Mouse (Mus musculus) hindbrain, postnatal 0 days (tissue): ENCODE data around the gene Ago4. TPM values are rescaled to one million over a fixed set of nuclear protein-coding genes. Genes with fewer than 3 reads are reported as not detected.

Source experiments
- ATAC-seq: fragments of 200-750 bp; cut with Nextera tagmentation; 2 replicates; pipeline ENCODE4 v1.8.0; 2017; ENCODE audit warnings: mild to moderate bottlenecking, moderate TSS enrichment, moderate library complexity
- DNase-seq: peaks from one replicate; pipeline ENCODE4 v3.0.0-alpha.2; 2015; ENCODE audit warnings: low spot score
- H3K27ac ChIP-seq: fragments of 300-500 bp; sonication (generic); 2 replicates; pipeline ENCODE4 v1.5.1; 2014; ENCODE audit warnings: mild to moderate bottlenecking
- H3K27me3 ChIP-seq: fragments of 300-500 bp; sonication (generic); 2 replicates; pipeline ENCODE4 v1.6.1; 2014; ENCODE audit warnings: low read length, mixed read lengths; ENCODE audit not compliant: insufficient read depth
- H3K36me3 ChIP-seq: fragments of 300-500 bp; sonication (generic); 2 replicates; pipeline ENCODE4 v1.6.1; 2014; ENCODE audit warnings: low read length, mixed read lengths; ENCODE audit not compliant: insufficient read depth
- H3K4me1 ChIP-seq: fragments of 300-500 bp; sonication (generic); 2 replicates; pipeline ENCODE4 v1.6.1; 2014; ENCODE audit warnings: antibody characterized with exemption, low read length, mixed read lengths; ENCODE audit not compliant: insufficient read depth
- H3K4me2 ChIP-seq: fragments of 300-500 bp; sonication (generic); 2 replicates; pipeline ENCODE4 v1.6.1; 2014; ENCODE audit warnings: low read depth, mild to moderate bottlenecking, low read length, moderate library complexity, mixed read lengths
- H3K4me3 ChIP-seq: fragments of 300-500 bp; sonication (generic); 2 replicates; pipeline ENCODE4 v1.5.1; 2014; ENCODE audit warnings: low read length
- H3K9ac ChIP-seq: fragments of 300-500 bp; sonication (generic); replicated peaks from 2 replicates; pipeline ENCODE4 v1.6.1; 2014; ENCODE audit warnings: mild to moderate bottlenecking, low read length, moderate library complexity, mixed read lengths
- H3K9me3 ChIP-seq: fragments of 300-500 bp; sonication (generic); 2 replicates; pipeline ENCODE4 v1.6.1; 2016; ENCODE audit warnings: low read length, mixed read lengths
- CTCF ChIP-seq: IDR thresholded peaks from 2 replicates; pipeline ENCODE4 v1.5.1; 2016; ENCODE audit warnings: antibody characterized with exemption, control low read depth, low read depth
- WGBS: fragments of 180-500 bp; shearing (Covaris S2); extraction: QIAGEN DNeasy Blood & Tissue Kit; methylation state at CpG from one replicate; pipeline ENCODE4 v1.1.7; 2014; 5-methylcytosine and 5-hydroxymethylcytosine counted together
- polyA plus RNA-seq: library from polyadenylated mRNA; unstranded; fragments of >200 nt; fragmentation: Nextera tagmentation; extraction: Ambion mirVana; gene quantifications from 2 replicates; pipeline ENCODE4 v1.2.1, GENCODE M21; 2015
- total RNA-seq: library from RNA; depleted of rRNA; stranded (reverse); fragments of >200 nt; gene quantifications from 2 replicates; pipeline ENCODE4 v1.2.3, GENCODE M21; 2014

Ago4 gene
- total and polyA plus RNA-seq, 2 experiments from 2014 or later: 3.4 to 6.7 TPM

DNA sequence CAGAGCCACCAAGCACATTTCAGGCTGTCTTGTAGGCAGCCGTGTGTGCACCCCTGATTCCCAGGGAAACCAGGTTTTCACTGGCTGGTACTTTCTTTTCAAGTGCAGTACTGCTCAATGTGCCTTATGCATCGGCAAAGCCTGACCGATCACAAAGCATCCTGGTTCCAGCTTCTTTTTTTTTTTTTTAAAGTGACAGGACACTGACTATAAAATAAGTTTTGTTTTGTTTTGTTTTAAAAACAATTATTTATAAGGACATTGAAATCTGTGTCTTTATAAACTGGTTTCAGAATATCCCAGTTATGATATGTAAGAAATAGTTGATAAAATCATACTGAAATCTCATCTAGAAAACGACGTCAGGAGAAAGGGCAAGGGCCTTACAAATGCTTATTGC is 41.3 kb downstream of the Ago4 start:
- WGBS: 46% methylated on average over 5 of the region's 5 CpGs
- DNase-seq: no peak
- no peak for ATAC-seq
- H3K9ac ChIP-seq: no peak overlapping the region
- H3K4me1 ChIP-seq: no peaks in the 10 kb centered on the region
- H3K27me3 ChIP-seq: no peaks in the 10 kb centered on the region
- peaks cover 11% of the 10 kb centered on the region; the same call in 1 of the 2 replicates for H3K36me3 ChIP-seq
- no peak overlapping the region for H3K27ac ChIP-seq
- no peak for TF ChIP-seq CTCF
- no peak overlapping the region for H3K4me2 ChIP-seq
- no peaks in the 10 kb centered on the region for H3K9me3 ChIP-seq
- H3K4me3 ChIP-seq: no peak overlapping the region

DNA sequence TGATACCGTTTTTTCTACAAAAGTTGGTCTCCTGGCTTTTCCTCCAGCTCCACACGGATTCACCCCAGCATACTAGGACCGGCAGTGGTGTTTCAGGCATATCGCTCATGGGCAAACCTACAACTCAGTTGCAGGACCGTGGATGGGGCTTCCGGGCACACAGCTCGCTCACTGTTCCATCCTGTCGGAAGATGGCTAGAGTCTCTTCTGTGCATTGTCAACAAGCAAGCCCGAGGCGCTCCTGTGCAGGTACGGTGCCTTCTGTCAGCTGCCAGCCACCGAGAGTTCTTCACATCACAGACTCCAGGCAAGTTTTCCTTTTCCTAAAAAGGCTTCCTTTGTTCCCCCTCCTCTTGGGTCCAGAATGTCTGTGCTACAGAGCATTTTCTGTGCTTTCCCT is 42.5 kb downstream of the Ago4 start:
- no peaks in the 10 kb centered on the region for H3K27me3 ChIP-seq
- H3K36me3 ChIP-seq: peaks cover 11% of the 10 kb centered on the region; the same call in 1 of the 2 replicates
- ATAC-seq (no peak), DNase-seq (no peak)
- TF ChIP-seq CTCF: no peak
- H3K4me3 ChIP-seq: no peak overlapping the region
- H3K4me1 ChIP-seq: no peaks in the 10 kb centered on the region
- no peak overlapping the region for H3K27ac ChIP-seq
- 80% methylated on average over 12 of the region's 12 CpGs for WGBS
- H3K9me3 ChIP-seq: no peaks in the 10 kb centered on the region
- H3K9ac ChIP-seq: no peak overlapping the region
- H3K4me2 ChIP-seq: no peak overlapping the region

DNA sequence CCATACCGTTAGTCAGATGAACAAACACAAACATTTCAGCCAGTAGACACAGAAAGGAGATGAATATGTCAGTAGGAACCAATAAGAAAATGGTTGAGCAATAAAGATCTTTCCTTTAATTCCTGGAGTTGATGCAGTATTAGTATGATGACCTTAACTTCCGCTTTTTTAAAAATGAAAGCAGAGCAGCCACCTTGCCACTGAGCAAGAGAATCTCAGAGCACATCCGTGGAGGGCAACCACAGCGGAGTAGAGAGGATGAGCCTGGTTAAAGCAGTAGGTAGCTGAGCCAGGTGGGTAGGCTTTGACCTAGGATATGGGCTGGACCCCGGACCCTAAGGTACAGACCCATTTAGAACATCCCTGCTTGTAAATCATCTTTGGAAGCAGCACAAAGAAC is 43.5 kb downstream of the Ago4 start:
- Histone ChIP-seq H3K9ac (no peak overlapping the region), H3K9me3 (no peaks in the 10 kb centered on the region), H3K4me3 (no peak overlapping the region), H3K4me2 (no peak overlapping the region), H3K4me1 (no peaks in the 10 kb centered on the region), H3K27me3 (no peaks in the 10 kb centered on the region), H3K36me3 (peaks cover 11% of the 10 kb centered on the region; the same call in 1 of the 2 replicates), H3K27ac (no peak overlapping the region)
- ATAC-seq (no peak), DNase-seq (no peak)
- TF ChIP-seq CTCF: no peak
- WGBS: 89% methylated on average over 5 of the region's 5 CpGs

DNA sequence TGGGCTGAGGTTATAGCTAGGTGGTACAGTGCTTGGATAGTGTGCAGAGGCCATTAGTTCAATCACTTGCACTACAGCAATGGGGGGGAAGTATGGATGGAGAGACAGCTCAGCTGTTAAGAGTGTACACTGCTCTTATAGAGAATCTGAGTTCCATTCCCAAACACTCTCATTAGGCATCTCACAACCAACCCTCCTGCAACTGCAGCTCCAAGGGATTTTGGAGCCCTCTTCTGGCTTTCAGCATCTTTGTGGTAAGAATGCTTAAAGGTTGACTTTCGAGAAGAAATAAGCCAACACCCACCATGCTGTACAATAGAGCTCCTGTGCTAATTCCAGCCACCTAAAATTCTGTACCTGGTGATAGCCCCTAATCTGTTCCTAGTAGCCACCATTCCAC is 47.1 kb downstream of the Ago4 start:
- WGBS: 77% methylated on average over 1 of the region's 1 CpGs
- ATAC-seq: no peak
- H3K4me3 ChIP-seq: no peak overlapping the region
- H3K4me2 ChIP-seq: no peak overlapping the region
- H3K4me1 ChIP-seq: no peaks in the 10 kb centered on the region
- peaks cover 6% of the 10 kb centered on the region; the same call in 1 of the 2 replicates for H3K36me3 ChIP-seq
- no peak for DNase-seq
- no peaks in the 10 kb centered on the region for H3K9me3 ChIP-seq
- no peak overlapping the region for H3K27ac ChIP-seq
- H3K27me3 ChIP-seq: no peaks in the 10 kb centered on the region
- H3K9ac ChIP-seq: no peak overlapping the region
- no peak for TF ChIP-seq CTCF

DNA sequence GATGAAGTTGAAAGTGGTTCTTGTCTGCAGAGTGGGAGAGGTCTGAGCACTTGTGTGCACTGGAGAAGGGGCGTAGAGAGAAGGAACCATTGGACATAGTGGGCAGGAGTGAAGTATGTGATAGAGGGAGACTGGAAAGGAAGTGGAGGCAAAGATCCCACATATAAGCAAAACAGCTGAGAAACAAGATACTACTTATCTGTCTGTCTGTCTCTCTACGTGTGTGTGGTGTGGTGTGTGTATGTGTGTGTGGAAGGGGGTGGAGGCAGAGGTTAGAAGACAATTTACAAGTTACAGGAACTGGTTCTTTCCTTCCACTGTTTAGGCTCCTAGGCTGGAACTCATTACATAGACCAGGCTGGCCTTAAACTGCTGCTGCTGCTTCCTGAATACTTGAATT is 48.2 kb downstream of the Ago4 start:
- Histone ChIP-seq H3K27ac (no peak overlapping the region), H3K36me3 (no peaks in the 10 kb centered on the region), H3K27me3 (no peaks in the 10 kb centered on the region), H3K4me3 (no peak overlapping the region), H3K4me2 (no peak overlapping the region), H3K9me3 (no peaks in the 10 kb centered on the region), H3K9ac (no peak overlapping the region), H3K4me1 (no peaks in the 10 kb centered on the region)
- no peak for ATAC-seq
- WGBS: 91% methylated on average over 2 of the region's 2 CpGs
- no peak for TF ChIP-seq CTCF
- no peak for DNase-seq

DNA sequence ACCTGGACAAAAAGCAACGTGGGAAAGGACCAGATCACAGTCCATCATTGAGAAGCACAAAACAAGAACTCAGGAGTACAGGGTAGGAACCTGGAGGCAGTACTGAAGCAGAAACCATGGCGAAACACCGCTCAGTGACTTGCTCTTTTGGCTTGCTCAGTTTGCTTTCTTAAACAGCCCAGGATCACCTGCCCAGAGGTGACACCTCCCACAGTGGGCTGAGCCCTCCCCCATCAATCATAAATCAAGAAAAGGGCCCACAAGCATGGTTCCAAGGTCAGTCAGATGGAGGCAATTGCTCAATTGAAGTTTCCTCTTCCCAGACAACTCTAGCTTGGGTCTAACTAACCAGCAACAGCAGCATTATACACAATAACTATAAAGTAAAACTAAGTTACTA is 49.4 kb downstream of the Ago4 start:
- no peak for TF ChIP-seq CTCF
- ATAC-seq (no peak), DNase-seq (no peak)
- Histone ChIP-seq H3K4me3 (no peak overlapping the region), H3K9me3 (no peaks in the 10 kb centered on the region), H3K9ac (no peak overlapping the region), H3K4me2 (no peak overlapping the region), H3K27ac (no peak overlapping the region), H3K4me1 (no peaks in the 10 kb centered on the region), H3K36me3 (no peaks in the 10 kb centered on the region), H3K27me3 (no peaks in the 10 kb centered on the region)
- WGBS: 76% methylated on average over 3 of the region's 3 CpGs

DNA sequence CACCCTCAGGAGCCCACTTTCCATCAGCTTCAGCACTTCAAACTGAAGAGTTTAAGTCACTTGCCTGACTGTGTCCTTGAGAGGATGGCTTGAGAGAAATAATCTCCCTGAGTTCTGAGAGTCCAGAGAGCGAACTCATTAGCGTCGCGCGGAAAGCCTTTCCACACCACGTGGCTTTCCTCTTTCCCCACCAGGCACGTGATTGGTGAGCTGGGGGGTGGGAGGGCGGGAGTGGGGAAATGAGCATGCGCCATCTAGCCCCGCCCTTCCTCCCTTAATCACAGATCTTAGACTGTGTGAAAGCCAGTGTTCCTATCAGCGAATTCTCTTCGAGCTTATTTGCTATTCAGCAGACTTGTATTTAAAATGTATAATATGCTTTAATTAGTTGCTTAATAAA is 50.3 kb downstream of the Ago4 start:
- Histone ChIP-seq H3K4me2 (no peak overlapping the region), H3K36me3 (no peaks in the 10 kb centered on the region), H3K9me3 (no peaks in the 10 kb centered on the region), H3K27me3 (no peaks in the 10 kb centered on the region), H3K9ac (no peak overlapping the region), H3K4me1 (no peaks in the 10 kb centered on the region), H3K27ac (no peak overlapping the region), H3K4me3 (no peak overlapping the region)
- 77% methylated on average over 12 of the region's 12 CpGs for WGBS
- ATAC-seq (no peak), DNase-seq (no peak)
- no peak for TF ChIP-seq CTCF

DNA sequence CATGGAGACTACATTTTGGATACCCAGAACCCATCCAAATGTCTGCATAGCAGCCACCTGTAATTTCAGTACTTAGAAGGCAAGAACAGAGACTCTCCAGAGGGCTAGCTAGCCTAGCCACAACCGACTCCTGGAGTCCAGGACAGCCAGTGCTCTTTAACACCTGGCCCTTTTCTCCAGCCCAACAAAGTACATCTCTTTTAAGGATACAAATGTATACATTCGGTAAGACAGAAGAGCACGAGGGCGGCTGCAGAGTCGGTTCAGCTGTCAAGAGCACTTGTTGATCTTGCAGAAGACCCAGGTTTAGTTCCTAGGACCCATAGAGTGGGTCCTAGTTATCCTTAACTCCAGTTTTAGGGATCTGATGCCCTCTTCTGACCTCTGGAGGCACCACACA is 51.8 kb downstream of the Ago4 start:
- Histone ChIP-seq H3K27me3 (no peaks in the 10 kb centered on the region), H3K27ac (no peak overlapping the region), H3K9ac (no peak overlapping the region), H3K9me3 (no peaks in the 10 kb centered on the region), H3K36me3 (no peaks in the 10 kb centered on the region), H3K4me2 (no peak overlapping the region), H3K4me1 (no peaks in the 10 kb centered on the region), H3K4me3 (no peak overlapping the region)
- no peak for TF ChIP-seq CTCF
- DNase-seq (no peak), ATAC-seq (no peak)
- 94% methylated on average over 5 of the region's 5 CpGs for WGBS
